Mouse (Mus musculus) megakaryocyte progenitor cell, adult 5-6 weeks (primary cell): Measurements from ENCODE around the gene Dis3l2. TPM values are rescaled to one million over a fixed set of nuclear protein-coding genes. Genes with fewer than 3 reads are reported as not detected.

Experiments used
- ATAC-seq: replicated peaks from 2 replicates; pipeline ENCODE4 v1.8.0; 2016; ENCODE audit warnings: mild to moderate bottlenecking, moderate TSS enrichment, inconsistent platforms; ENCODE audit not compliant: poor library complexity
- total RNA-seq, 2 experiments: library from RNA; stranded (forward) in 1 of 2; stranded (reverse) in 1 of 2; fragments of 157-497, 149-512 nt in 1 of 2; fragments of 200-1000 nt in 1 of 2; gene quantifications; 2 replicates each; pipeline versions ENCODE4 v1.2.3 to v1.2.4; 2015 to 2017

The Dis3l2 gene
- total RNA-seq (2015) (13.7 and 15.6 TPM in 2 replicates), total RNA-seq (2017) (14.4 and 20.7 TPM in 2 replicates)

GRCm38 (mm10) chr1:86703300-86703964, at the start of gene Dis3l2:
Gene Dis3l2, plus strand, starts transcription at chr1:86703808.
- ATAC-seq: peak; percentile 86

GRCm38 (mm10) chr1:86657071-86657470, 46.5 kb upstream of the Dis3l2 start:
- no peak for ATAC-seq

GRCm38 (mm10) chr1:86665091-86665490, 38.5 kb upstream of the Dis3l2 start:
- ATAC-seq: no peak

- ATAC-seq: peak; percentile 85
These were observed 33.9 kb upstream of the Dis3l2 start for GRCm38 (mm10) chr1:86669552-86670273.

- peak; percentile 72 for ATAC-seq
These were observed 33.1 kb upstream of the Dis3l2 start, which contains the start of gene Nppc for GRCm38 (mm10) chr1:86670279-86671038. Gene Nppc, minus strand, starts transcription at chr1:86670571.

GRCm38 (mm10) chr1:86674385-86674784, 29.2 kb upstream of the Dis3l2 start:
- no peak for ATAC-seq

- ATAC-seq: no peak
These were observed 28.5 kb upstream of the Dis3l2 start for GRCm38 (mm10) chr1:86675126-86675525.

- no peak for ATAC-seq
These were observed 26.0 kb upstream of the Dis3l2 start for GRCm38 (mm10) chr1:86677624-86678023.

- ATAC-seq: no peak
These were observed 24.9 kb upstream of the Dis3l2 start for GRCm38 (mm10) chr1:86678667-86679066.

- ATAC-seq: no peak
These were observed 16.4 kb upstream of the Dis3l2 start for GRCm38 (mm10) chr1:86687236-86687635.

- no peak for ATAC-seq
These were observed 12.6 kb upstream of the Dis3l2 start for GRCm38 (mm10) chr1:86691027-86691426.

- ATAC-seq: peak; percentile 66
These were observed 6.7 kb upstream of the Dis3l2 start for GRCm38 (mm10) chr1:86696948-86697347.

- peak; percentile 35; the same call in 1 of the 2 replicates for ATAC-seq
These were observed 4.9 kb upstream of the Dis3l2 start for GRCm38 (mm10) chr1:86698721-86699120.

- ATAC-seq: peak; percentile 32; the same call in 1 of the 2 replicates
These were observed 4.1 kb upstream of the Dis3l2 start for GRCm38 (mm10) chr1:86699346-86700136.

- ATAC-seq: peak; percentile 50; the same call in 1 of the 2 replicates
These were observed 3.2 kb upstream of the Dis3l2 start for GRCm38 (mm10) chr1:86700367-86700766.

- peak; percentile 29 for ATAC-seq
These were observed 338 bp downstream of the Dis3l2 start for GRCm38 (mm10) chr1:86703965-86704326.

GRCm38 (mm10) chr1:86705461-86705860, 1.9 kb downstream of the Dis3l2 start:
- ATAC-seq: no peak

- peak; percentile 71; the same call in 1 of the 2 replicates for ATAC-seq
These were observed 5.9 kb downstream of the Dis3l2 start for GRCm38 (mm10) chr1:86709546-86709945.

- no peak for ATAC-seq
These were observed 8.4 kb downstream of the Dis3l2 start for GRCm38 (mm10) chr1:86712045-86712444.

GRCm38 (mm10) chr1:86713054-86713453, 9.4 kb downstream of the Dis3l2 start:
- ATAC-seq: no peak

- ATAC-seq: no peak
These were observed 14.6 kb downstream of the Dis3l2 start for GRCm38 (mm10) chr1:86718190-86718589.
